Mouse (Mus musculus): ENCODE data around the gene Lsm11. TPM values are rescaled to one million over a fixed set of nuclear protein-coding genes. Genes with fewer than 3 reads are reported as not detected.

Lsm11 gene
- polyA plus RNA-seq (2015; fragmentation: Nextera tagmentation; extraction: Ambion mirVana): 24.4 and 24.6 TPM in 2 replicates

GRCm38 (mm10) chr11:45944643-45945156 is at the start of gene Lsm11:
Lsm11 (minus strand) TSS chr11:45944935.
- 0 out of 2 replicates have a peak, but pooled peaks cover under 1% of the 10 kb centered on the region for H3K36me3 ChIP-seq (ENCODE audit: control insufficient read depth, insufficient read depth, low read length)
- H3K27ac ChIP-seq (ENCODE audit: low read depth, low read length): peak within 1 kb of the TSS; percentile 61
- H3K4me3 ChIP-seq (ENCODE audit: low read length): peak within 1 kb of the TSS; percentile 55
- peak within 1 kb of the TSS; percentile 69 for H3K4me2 ChIP-seq (ENCODE audit: low read length)
- H3K9me3 ChIP-seq (ENCODE audit: control insufficient read depth, low read length): no peaks in the 10 kb centered on the region
- peak within 1 kb of the TSS; percentile 85 for H3K9ac ChIP-seq (ENCODE audit: low read depth, low read length)
- peaks cover 11% of the 10 kb centered on the region for H3K4me1 ChIP-seq (ENCODE audit: control insufficient read depth, insufficient read depth, low read depth, low read length)
- no peaks in the 10 kb centered on the region for H3K27me3 ChIP-seq (replicated peaks; ENCODE audit: control insufficient read depth, insufficient read depth, low read length)
- peak; percentile 88 for ATAC-seq
- 2% methylated on average over 48 of the region's 55 CpGs for WGBS

DNA sequence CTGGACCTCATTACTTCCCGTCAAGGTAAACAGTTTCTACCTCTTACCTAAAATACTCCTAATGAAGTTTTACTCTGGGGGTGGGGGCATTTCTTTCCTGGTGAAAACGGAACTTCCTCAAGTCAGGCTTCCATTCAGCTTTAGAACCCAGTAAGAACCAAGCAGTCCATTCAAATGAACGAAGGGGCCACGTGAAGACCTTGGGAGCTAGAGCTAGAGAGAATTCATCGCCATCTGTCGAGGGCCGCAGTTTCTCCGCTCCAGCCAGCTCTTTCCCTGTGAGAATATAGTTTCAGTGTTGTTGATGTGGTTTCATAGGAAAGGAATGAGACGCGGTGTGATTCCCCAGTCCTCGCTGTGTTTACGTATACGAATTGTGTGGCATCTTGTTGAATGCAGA is 47.4 kb upstream of the Lsm11 start:
- H3K4me2 ChIP-seq (ENCODE audit: low read length): peak overlapping the region; percentile 53
- H3K9me3 ChIP-seq (ENCODE audit: control insufficient read depth, low read length): no peaks in the 10 kb centered on the region
- H3K9ac ChIP-seq (ENCODE audit: low read depth, low read length): no peak overlapping the region
- H3K27ac ChIP-seq (ENCODE audit: low read depth, low read length): no peak overlapping the region
- 49% methylated on average over 13 of the region's 13 CpGs for WGBS
- H3K36me3 ChIP-seq (ENCODE audit: control insufficient read depth, insufficient read depth, low read length): no peaks in the 10 kb centered on the region
- no peak overlapping the region; the same call in 1 of the 2 replicates for H3K4me3 ChIP-seq (ENCODE audit: low read length)
- no peaks in the 10 kb centered on the region for H3K27me3 ChIP-seq (replicated peaks; ENCODE audit: control insufficient read depth, insufficient read depth, low read length)
- H3K4me1 ChIP-seq (ENCODE audit: control insufficient read depth, insufficient read depth, low read depth, low read length): peaks cover 4% of the 10 kb centered on the region; the same call in 1 of the 2 replicates
- ATAC-seq: no peak

GRCm38 (mm10) chr11:45991604-45992003 is 46.9 kb upstream of the Lsm11 start:
- H3K4me3 ChIP-seq (ENCODE audit: low read length): peak overlapping the region; percentile 30
- 6% methylated on average over 16 of the region's 16 CpGs for WGBS
- ATAC-seq: no peak
- peak overlapping the region; percentile 31; the same call in 1 of the 2 replicates for H3K9ac ChIP-seq (ENCODE audit: low read depth, low read length)
- no peaks in the 10 kb centered on the region for H3K9me3 ChIP-seq (ENCODE audit: control insufficient read depth, low read length)
- no peaks in the 10 kb centered on the region for H3K27me3 ChIP-seq (replicated peaks; ENCODE audit: control insufficient read depth, insufficient read depth, low read length)
- H3K4me1 ChIP-seq (ENCODE audit: control insufficient read depth, insufficient read depth, low read depth, low read length): peaks cover 4% of the 10 kb centered on the region; the same call in 1 of the 2 replicates
- H3K4me2 ChIP-seq (ENCODE audit: low read length): peak overlapping the region; percentile 53
- no peaks in the 10 kb centered on the region for H3K36me3 ChIP-seq (ENCODE audit: control insufficient read depth, insufficient read depth, low read length)
- no peak overlapping the region for H3K27ac ChIP-seq (ENCODE audit: low read depth, low read length)

DNA sequence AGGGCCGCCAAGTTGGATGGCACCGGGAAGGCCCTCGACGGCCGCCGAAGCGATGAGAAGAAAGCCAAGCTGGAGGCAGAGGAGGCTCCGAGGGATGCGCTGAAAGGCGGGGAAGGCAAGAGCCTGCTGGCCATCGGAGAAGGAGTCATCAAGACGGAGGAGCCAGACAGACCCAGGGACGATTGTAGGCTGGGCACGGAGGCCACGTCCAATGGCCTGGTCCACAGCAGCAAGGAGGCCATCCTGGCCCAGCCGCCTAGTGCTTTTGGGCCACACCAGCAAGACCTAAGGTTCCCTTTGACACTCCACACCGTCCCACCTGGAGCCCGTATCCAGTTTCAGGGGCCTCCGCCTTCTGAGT is 36.1 kb upstream of the Lsm11 start:
- no peaks in the 10 kb centered on the region; the same call in 1 of the 2 replicates for H3K4me1 ChIP-seq (ENCODE audit: control insufficient read depth, insufficient read depth, low read depth, low read length)
- no peak overlapping the region; the same call in 1 of the 2 replicates for H3K27ac ChIP-seq (ENCODE audit: low read depth, low read length)
- peak overlapping the region; percentile 85 for H3K9ac ChIP-seq (ENCODE audit: low read depth, low read length)
- 37% methylated on average over 19 of the region's 19 CpGs for WGBS
- H3K27me3 ChIP-seq (replicated peaks; ENCODE audit: control insufficient read depth, insufficient read depth, low read length): no peaks in the 10 kb centered on the region
- ATAC-seq: no peak; the same call in 1 of the 2 replicates
- H3K36me3 ChIP-seq (ENCODE audit: control insufficient read depth, insufficient read depth, low read length): no peaks in the 10 kb centered on the region
- peak overlapping the region; percentile 71 for H3K4me3 ChIP-seq (ENCODE audit: low read length)
- H3K4me2 ChIP-seq (ENCODE audit: low read length): peak overlapping the region; percentile 93
- peaks cover 4% of the 10 kb centered on the region for H3K9me3 ChIP-seq (ENCODE audit: control insufficient read depth, low read length)

GRCm38 (mm10) chr11:45979946-45980892 is 35.5 kb upstream of the Lsm11 start, which contains the start of gene Sox30:
Sox30 (plus strand) TSS chr11:45980310.
- Histone ChIP-seq H3K9ac (ENCODE audit: low read depth, low read length) (peak within 1 kb of the TSS; percentile 85), H3K4me3 (ENCODE audit: low read length) (peak within 1 kb of the TSS; percentile 71), H3K27ac (ENCODE audit: low read depth, low read length) (peak within 1 kb of the TSS; percentile 59), H3K9me3 (ENCODE audit: control insufficient read depth, low read length) (peaks cover 4% of the 10 kb centered on the region), H3K4me1 (ENCODE audit: control insufficient read depth, insufficient read depth, low read depth, low read length) (no peaks in the 10 kb centered on the region; the same call in 1 of the 2 replicates), H3K27me3 (replicated peaks; ENCODE audit: control insufficient read depth, insufficient read depth, low read length) (no peaks in the 10 kb centered on the region), H3K4me2 (ENCODE audit: low read length) (peak within 1 kb of the TSS; percentile 93), H3K36me3 (ENCODE audit: control insufficient read depth, insufficient read depth, low read length) (no peaks in the 10 kb centered on the region)
- 5% methylated on average over 90 of the region's 115 CpGs for WGBS
- peak; percentile 98 for ATAC-seq

DNA sequence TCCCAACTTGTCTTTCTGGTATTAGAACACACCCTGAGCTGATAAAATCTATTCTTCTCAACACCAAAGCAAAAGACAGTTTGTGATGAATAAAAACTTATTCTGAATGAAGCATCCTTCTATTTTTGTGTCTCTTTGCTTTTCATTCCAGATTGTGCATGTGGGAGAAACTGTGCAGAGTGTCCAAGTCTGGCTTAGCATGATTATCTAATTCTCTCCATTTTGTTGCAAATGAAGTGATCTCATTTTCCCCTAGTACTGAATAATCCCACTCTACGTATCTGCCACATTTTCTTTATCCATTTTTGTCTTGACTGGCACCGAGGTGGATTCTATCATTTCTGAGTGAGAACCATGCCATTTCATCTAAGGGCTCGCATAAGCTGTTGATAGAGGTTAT is 31.3 kb upstream of the Lsm11 start:
- Histone ChIP-seq H3K9ac (ENCODE audit: low read depth, low read length) (no peak overlapping the region), H3K4me3 (ENCODE audit: low read length) (no peak overlapping the region), H3K27ac (ENCODE audit: low read depth, low read length) (no peak overlapping the region), H3K36me3 (ENCODE audit: control insufficient read depth, insufficient read depth, low read length) (no peaks in the 10 kb centered on the region), H3K4me1 (ENCODE audit: control insufficient read depth, insufficient read depth, low read depth, low read length) (no peaks in the 10 kb centered on the region; the same call in 1 of the 2 replicates), H3K4me2 (ENCODE audit: low read length) (no peak overlapping the region), H3K27me3 (replicated peaks; ENCODE audit: control insufficient read depth, insufficient read depth, low read length) (no peaks in the 10 kb centered on the region), H3K9me3 (ENCODE audit: control insufficient read depth, low read length) (peaks cover 4% of the 10 kb centered on the region)
- 81% methylated on average over 3 of the region's 3 CpGs for WGBS
- no peak for ATAC-seq

GRCm38 (mm10) chr11:45974466-45974865 is 29.7 kb upstream of the Lsm11 start:
- 88% methylated on average over 8 of the region's 8 CpGs for WGBS
- Histone ChIP-seq H3K4me3 (ENCODE audit: low read length) (no peak overlapping the region), H3K4me1 (ENCODE audit: control insufficient read depth, insufficient read depth, low read depth, low read length) (no peaks in the 10 kb centered on the region), H3K9me3 (ENCODE audit: control insufficient read depth, low read length) (no peaks in the 10 kb centered on the region), H3K36me3 (ENCODE audit: control insufficient read depth, insufficient read depth, low read length) (no peaks in the 10 kb centered on the region), H3K9ac (ENCODE audit: low read depth, low read length) (no peak overlapping the region), H3K27me3 (replicated peaks; ENCODE audit: control insufficient read depth, insufficient read depth, low read length) (no peaks in the 10 kb centered on the region), H3K4me2 (ENCODE audit: low read length) (no peak overlapping the region), H3K27ac (ENCODE audit: low read depth, low read length) (no peak overlapping the region)
- ATAC-seq: no peak

DNA sequence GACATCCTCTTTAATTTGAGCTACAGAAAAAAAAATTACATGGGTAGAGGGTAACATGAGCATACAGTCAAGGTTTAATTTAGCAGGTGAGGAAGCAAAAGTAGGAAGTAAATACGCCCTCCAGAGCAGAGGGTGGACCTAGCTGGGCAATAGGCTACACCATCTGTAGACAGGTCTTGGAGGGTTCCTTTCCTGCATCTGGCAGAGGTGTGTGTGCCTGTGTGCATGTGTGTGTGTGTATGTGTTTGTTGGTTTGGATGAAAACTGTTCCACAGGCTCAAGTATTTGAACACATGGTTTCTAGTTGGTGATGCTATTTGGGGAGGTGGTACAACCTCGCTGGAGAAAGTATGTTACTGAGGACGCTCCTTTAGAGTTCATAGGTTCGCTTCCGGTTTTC is 28.9 kb upstream of the Lsm11 start:
- no peak overlapping the region for H3K4me3 ChIP-seq (ENCODE audit: low read length)
- no peaks in the 10 kb centered on the region for H3K27me3 ChIP-seq (replicated peaks; ENCODE audit: control insufficient read depth, insufficient read depth, low read length)
- no peak overlapping the region for H3K9ac ChIP-seq (ENCODE audit: low read depth, low read length)
- no peaks in the 10 kb centered on the region for H3K36me3 ChIP-seq (ENCODE audit: control insufficient read depth, insufficient read depth, low read length)
- no peak overlapping the region for H3K4me2 ChIP-seq (ENCODE audit: low read length)
- H3K27ac ChIP-seq (ENCODE audit: low read depth, low read length): no peak overlapping the region
- 81% methylated on average over 5 of the region's 5 CpGs for WGBS
- no peaks in the 10 kb centered on the region for H3K4me1 ChIP-seq (ENCODE audit: control insufficient read depth, insufficient read depth, low read depth, low read length)
- ATAC-seq: no peak
- no peaks in the 10 kb centered on the region for H3K9me3 ChIP-seq (ENCODE audit: control insufficient read depth, low read length)

DNA sequence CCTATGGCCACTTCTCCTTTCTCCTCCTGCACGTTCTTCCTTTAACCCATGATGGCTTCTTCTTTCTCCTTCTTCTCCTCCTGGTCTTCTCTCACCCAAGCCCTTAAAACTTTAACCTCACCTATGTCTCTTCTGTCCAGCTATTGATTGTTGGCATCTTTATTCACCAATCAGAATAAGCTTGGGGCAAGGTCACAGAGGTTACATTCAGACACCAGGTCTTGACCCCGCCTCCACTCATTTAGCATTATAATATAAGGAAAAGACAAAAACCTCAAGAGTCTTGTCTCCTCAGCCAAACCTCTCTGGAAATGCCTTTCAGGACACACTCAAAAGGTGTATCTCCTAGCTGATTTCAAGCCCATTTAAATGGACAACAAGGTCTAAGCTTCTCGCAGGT is 23.7 kb upstream of the Lsm11 start:
- Histone ChIP-seq H3K27ac (ENCODE audit: low read depth, low read length) (no peak overlapping the region), H3K4me1 (ENCODE audit: control insufficient read depth, insufficient read depth, low read depth, low read length) (no peaks in the 10 kb centered on the region), H3K9me3 (ENCODE audit: control insufficient read depth, low read length) (no peaks in the 10 kb centered on the region), H3K27me3 (replicated peaks; ENCODE audit: control insufficient read depth, insufficient read depth, low read length) (no peaks in the 10 kb centered on the region), H3K9ac (ENCODE audit: low read depth, low read length) (no peak overlapping the region), H3K36me3 (ENCODE audit: control insufficient read depth, insufficient read depth, low read length) (no peaks in the 10 kb centered on the region), H3K4me2 (ENCODE audit: low read length) (no peak overlapping the region), H3K4me3 (ENCODE audit: low read length) (no peak overlapping the region)
- ATAC-seq: no peak
- 98% methylated on average over 3 of the region's 3 CpGs for WGBS
